ENCODE assay signal across 11 mouse cellular contexts in the genomic region with DNA sequence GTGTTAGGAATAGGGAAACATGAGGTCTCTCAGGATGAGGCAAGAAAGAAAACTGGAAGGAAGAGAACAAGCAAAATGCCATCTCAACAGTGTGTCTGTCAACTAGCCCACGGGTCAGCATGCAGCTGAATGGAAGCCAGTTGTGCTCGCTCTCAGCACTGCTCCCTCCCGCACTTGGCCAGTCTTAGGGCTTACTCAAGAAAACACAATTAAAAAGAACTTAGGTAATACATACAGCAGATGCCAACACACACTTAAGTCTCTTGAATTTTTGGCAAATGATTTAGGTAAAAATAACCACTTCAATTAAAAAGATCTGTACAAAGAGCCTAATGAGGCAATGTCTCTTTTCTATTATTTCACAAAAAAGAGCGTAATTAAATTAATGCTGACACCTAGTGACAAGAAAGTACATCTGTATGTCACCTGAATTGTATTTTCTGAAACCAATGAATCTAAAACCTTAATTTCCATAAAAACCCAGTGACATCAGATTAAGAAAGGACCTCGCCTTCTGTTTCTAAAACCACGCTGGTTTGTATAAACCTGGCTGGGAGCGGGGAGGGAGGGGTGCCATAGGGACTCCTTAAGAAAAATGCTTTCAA. TPM values are rescaled to one million over a fixed set of nuclear protein-coding genes. Genes with fewer than 3 reads are reported as not detected.
DNase-seq lines count a peak whose midpoint lies in the region; ATAC-seq lines count a peak whose summit lies in the region.
"Had no signal": no experiment of that assay in that cellular context is flagged by ENCODE, and none has a peak within 500 bp of the region (broad histone marks: within the 10 kb centered on the region; RNA-seq: fewer than 3 reads in every experiment).

No protein-coding gene starts in this region.

- 74% methylated on average over 7 of the region's 7 CpGs for WGBS in liver, embryonic 13.5 days (ENCODE audit: insufficient replicate concordance)
- 73% methylated on average over 7 of the region's 7 CpGs for WGBS in hindbrain, embryonic 12.5 days
- WGBS in neural tube, embryonic 13.5 days: 61% methylated on average over 7 of the region's 7 CpGs

- H3K4me1 ChIP-seq in liver, embryonic 13.5 days (replicated peaks): peaks cover 38% of the 10 kb centered on the region
- peaks cover 21% of the 10 kb centered on the region for H3K4me1 ChIP-seq in hindbrain, embryonic 12.5 days
- H3K4me1 ChIP-seq in neural tube, embryonic 13.5 days (replicated peaks): peaks cover 42% of the 10 kb centered on the region

- ATAC-seq in liver, embryonic 13.5 days (ENCODE audit: low read depth): no peak
- no peak for ATAC-seq in hindbrain, embryonic 12.5 days (ENCODE audit: low FRiP score)
- ATAC-seq in neural tube, embryonic 13.5 days (ENCODE audit: low read depth): no peak
- ATAC-seq in erythroid progenitor cell, adult 5-6 weeks (replicated peaks; ENCODE audit: low FRiP score, poor library complexity, severe bottlenecking): no peak
- no peak for ATAC-seq in inflammation-experienced regulatory T-cells, adult 6 months
- ATAC-seq in erythroblast, adult 5-6 weeks (replicated peaks; ENCODE audit: low FRiP score, poor library complexity, severe bottlenecking): no peak

- no peak for DNase-seq in liver, embryonic 13.5 days
- no peak for DNase-seq in liver
- DNase-seq in cerebellum, adult 9-11 months: peak; percentile 46
- DNase-seq: gastrocnemius, postnatal 14 days had no signal

- no peaks in the 10 kb centered on the region for H3K27me3 ChIP-seq in liver, embryonic 13.5 days
- H3K27me3 ChIP-seq in hindbrain, embryonic 12.5 days: no peaks in the 10 kb centered on the region
- H3K27me3 ChIP-seq in neural tube, embryonic 13.5 days: no peaks in the 10 kb centered on the region
- H3K27me3 ChIP-seq: kidney, embryonic 15.5 days had no signal

- peak overlapping the region; percentile 97; the same call in 1 of the 2 replicates for H3K9ac ChIP-seq in liver, embryonic 13.5 days
- 0 out of 2 replicates have a peak overlapping the region, but pooled peaks have one; percentile 98 for H3K9ac ChIP-seq in hindbrain, embryonic 12.5 days
- H3K9ac ChIP-seq in neural tube, embryonic 13.5 days: peak overlapping the region; percentile 99

- 0 out of 2 replicates have a peak overlapping the region, but pooled peaks have one; percentile 89 for H3K4me2 ChIP-seq in liver, embryonic 13.5 days
- H3K4me2 ChIP-seq in hindbrain, embryonic 12.5 days (replicated peaks): peak overlapping the region; percentile 89
- peak overlapping the region; percentile 76 for H3K4me2 ChIP-seq in neural tube, embryonic 13.5 days

- H3K27ac ChIP-seq in liver, embryonic 13.5 days: no peak overlapping the region
- H3K27ac ChIP-seq in hindbrain, embryonic 12.5 days: no peak overlapping the region
- H3K27ac ChIP-seq in neural tube, embryonic 13.5 days (replicated peaks): no peak overlapping the region
- H3K27ac ChIP-seq: kidney, embryonic 15.5 days had no signal

- H3K4me3 ChIP-seq in liver, embryonic 13.5 days (replicated peaks): 0 out of 2 replicates have a peak overlapping the region, but pooled peaks have one; percentile 99
- no peak overlapping the region for H3K4me3 ChIP-seq in hindbrain, embryonic 12.5 days
- H3K4me3 ChIP-seq in neural tube, embryonic 13.5 days: peak overlapping the region; percentile 100

- no peaks in the 10 kb centered on the region for H3K9me3 ChIP-seq in liver, embryonic 13.5 days (replicated peaks)
- H3K9me3 ChIP-seq in hindbrain, embryonic 12.5 days (replicated peaks): no peaks in the 10 kb centered on the region
- H3K9me3 ChIP-seq in neural tube, embryonic 13.5 days: no peaks in the 10 kb centered on the region
- H3K9me3 ChIP-seq: G1E; kidney, embryonic 15.5 days had no signal

- peaks cover 12% of the 10 kb centered on the region for H3K36me3 ChIP-seq in liver, embryonic 13.5 days
- no peaks in the 10 kb centered on the region for H3K36me3 ChIP-seq in hindbrain, embryonic 12.5 days
- H3K36me3 ChIP-seq in neural tube, embryonic 13.5 days: peaks cover 5% of the 10 kb centered on the region; the same call in 1 of the 2 replicates

RNA-seq across cellular contexts. Expression of gene Fbxo28, which starts 2.4 kb away (rescaled TPM):
- polyA plus RNA-seq in liver, embryonic 13.5 days (2015; fragmentation: Nextera tagmentation; extraction: Ambion mirVana): 6.9 and 8.5 TPM in 2 replicates
- 35.9 and 36.5 TPM in 2 replicates for polyA plus RNA-seq in hindbrain, embryonic 12.5 days (2016; fragmentation: Nextera tagmentation; extraction: Ambion mirVana)
- polyA plus RNA-seq in neural tube, embryonic 13.5 days (2015; fragmentation: Nextera tagmentation; extraction: Ambion mirVana): 27.2 and 28.1 TPM in 2 replicates
- total RNA-seq in erythroid progenitor cell, adult 5-6 weeks (2015; ENCODE audit: low replicate concordance): 5.0 and 13.0 TPM in 2 replicates
- total RNA-seq in erythroid progenitor cell, adult 5-6 weeks (2017; ENCODE audit: low replicate concordance): 6.5 and 7.8 TPM in 2 replicates
- 1 to 10 TPM; 6.0 to 8.2 (median 6.7) TPM for polyA plus RNA-seq in inflammation-experienced regulatory T-cells, adult 6 months (2017; shearing (Covaris generic))
- total RNA-seq in erythroblast, adult 5-6 weeks (2015; ENCODE audit: low replicate concordance): 4.4 and 6.3 TPM in 2 replicates
- total RNA-seq in erythroblast, adult 5-6 weeks (2017; ENCODE audit: low replicate concordance): 5.0 and 10.7 TPM in 2 replicates

RNA-seq across cellular contexts. Expression of gene Degs1, which starts 56.5 kb away (rescaled TPM):
- polyA plus RNA-seq in liver, embryonic 13.5 days (2015; fragmentation: Nextera tagmentation; extraction: Ambion mirVana): 87.5 and 102 TPM in 2 replicates
- polyA plus RNA-seq in hindbrain, embryonic 12.5 days (2016; fragmentation: Nextera tagmentation; extraction: Ambion mirVana): 70.2 and 70.6 TPM in 2 replicates
- 80.5 and 82.9 TPM in 2 replicates for polyA plus RNA-seq in neural tube, embryonic 13.5 days (2015; fragmentation: Nextera tagmentation; extraction: Ambion mirVana)
- total RNA-seq in erythroid progenitor cell, adult 5-6 weeks (2015; ENCODE audit: low replicate concordance): 70.3 and 79.2 TPM in 2 replicates
- 31.8 and 33.1 TPM in 2 replicates for total RNA-seq in erythroid progenitor cell, adult 5-6 weeks (2017; ENCODE audit: low replicate concordance)
- polyA plus RNA-seq in inflammation-experienced regulatory T-cells, adult 6 months (2017; shearing (Covaris generic)): 100 to 1,000 TPM in 1 of 3 experiments, 10 to 100 TPM in 2; 80.0 to 164 (median 87.5) TPM
- 59.4 and 77.8 TPM in 2 replicates for total RNA-seq in erythroblast, adult 5-6 weeks (2015; ENCODE audit: low replicate concordance)
- total RNA-seq in erythroblast, adult 5-6 weeks (2017; ENCODE audit: low replicate concordance): 36.5 and 41.1 TPM in 2 replicates
